Mouse (Mus musculus): ENCODE data around the gene Rpl26.

The Rpl26 gene

GRCm38 (mm10) chr11:68890625-68891024 is 10.8 kb upstream of the Rpl26 start:
- DNase-seq (ENCODE audit: low spot score) = no peak

- DNase-seq (ENCODE audit: low spot score) = no peak
Observed at GRCm38 (mm10) chr11:68891823-68892222, 9.6 kb upstream of the Rpl26 start.

- no peak for DNase-seq (ENCODE audit: low spot score)
Observed at GRCm38 (mm10) chr11:68892233-68892832, 9.1 kb upstream of the Rpl26 start.

DNA sequence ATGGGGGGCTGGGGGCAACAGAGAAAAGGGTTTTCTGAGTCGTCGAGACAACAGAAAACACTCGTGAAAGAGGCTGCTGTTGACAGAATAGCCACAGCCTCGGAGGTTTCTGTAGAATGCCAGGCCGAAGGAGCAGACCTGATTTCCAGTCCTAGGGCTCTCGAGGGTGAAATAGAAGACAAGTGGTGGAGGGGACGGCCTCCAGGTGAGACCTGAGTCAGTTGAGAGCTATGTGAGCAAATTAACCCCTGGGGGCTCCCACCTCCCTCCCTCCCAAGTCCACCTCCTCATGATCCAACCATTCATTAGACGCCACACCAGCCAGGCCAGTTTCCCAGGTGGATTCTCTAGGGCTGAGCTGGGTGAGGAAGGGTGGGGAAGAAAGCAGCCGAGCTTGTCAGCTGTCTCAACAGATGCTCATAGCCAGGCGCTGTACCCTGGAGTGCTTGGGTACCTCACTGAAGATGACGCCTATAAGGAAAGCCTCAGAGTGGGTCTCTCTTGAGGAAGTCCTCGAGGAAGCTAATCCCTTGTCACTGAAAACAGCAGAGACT is 7.4 kb upstream of the Rpl26 start:
- no peak for DNase-seq (ENCODE audit: low spot score)

DNA sequence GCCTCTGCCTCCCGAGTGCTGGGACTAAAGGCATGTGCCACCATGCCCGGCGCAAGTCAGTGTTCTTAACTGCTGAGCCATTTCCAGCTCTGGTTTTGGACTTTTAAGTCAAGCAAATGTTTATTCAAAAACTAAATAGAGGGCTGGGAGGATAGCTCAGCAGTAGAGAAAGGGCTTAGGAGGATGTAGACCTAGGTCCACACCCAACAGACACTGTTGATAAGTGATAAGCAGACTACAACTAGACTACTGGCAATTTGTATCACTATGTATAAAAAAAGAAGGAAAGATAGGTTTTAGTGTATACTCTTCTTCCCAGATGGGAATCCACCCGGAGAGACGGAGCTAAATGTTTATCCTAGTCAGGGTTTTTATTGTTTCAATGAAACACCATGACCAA is 5.1 kb upstream of the Rpl26 start:
- no peak for DNase-seq (ENCODE audit: low spot score)

GRCm38 (mm10) chr11:68897120-68897519 is 4.3 kb upstream of the Rpl26 start:
- DNase-seq (ENCODE audit: low spot score) = no peak

DNA sequence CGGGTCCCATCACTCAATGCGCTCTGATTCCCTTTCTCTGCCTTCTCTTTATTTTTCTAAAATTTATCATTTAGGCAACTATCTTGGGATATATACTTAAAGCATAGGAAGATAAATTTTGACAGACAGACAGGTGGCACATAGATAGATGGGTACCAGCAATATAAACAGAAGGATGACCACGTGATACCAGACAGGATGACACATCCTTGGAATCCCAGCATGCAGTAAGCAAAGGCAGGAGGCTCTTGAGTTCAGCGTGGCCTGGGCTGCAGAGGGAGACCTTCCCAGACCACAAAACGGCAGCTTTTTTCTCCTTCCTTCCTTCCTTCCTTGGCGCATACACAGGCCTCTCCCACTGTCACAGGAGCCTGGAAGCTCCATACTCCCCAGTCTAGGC is 3.5 kb upstream of the Rpl26 start:
- no peak for DNase-seq (ENCODE audit: low spot score)

- no peak for DNase-seq (ENCODE audit: low spot score)
Observed at GRCm38 (mm10) chr11:68898790-68899189, 2.6 kb upstream of the Rpl26 start.

GRCm38 (mm10) chr11:68899815-68900214 is 1.6 kb upstream of the Rpl26 start:
- no peak for DNase-seq (ENCODE audit: low spot score)

DNA sequence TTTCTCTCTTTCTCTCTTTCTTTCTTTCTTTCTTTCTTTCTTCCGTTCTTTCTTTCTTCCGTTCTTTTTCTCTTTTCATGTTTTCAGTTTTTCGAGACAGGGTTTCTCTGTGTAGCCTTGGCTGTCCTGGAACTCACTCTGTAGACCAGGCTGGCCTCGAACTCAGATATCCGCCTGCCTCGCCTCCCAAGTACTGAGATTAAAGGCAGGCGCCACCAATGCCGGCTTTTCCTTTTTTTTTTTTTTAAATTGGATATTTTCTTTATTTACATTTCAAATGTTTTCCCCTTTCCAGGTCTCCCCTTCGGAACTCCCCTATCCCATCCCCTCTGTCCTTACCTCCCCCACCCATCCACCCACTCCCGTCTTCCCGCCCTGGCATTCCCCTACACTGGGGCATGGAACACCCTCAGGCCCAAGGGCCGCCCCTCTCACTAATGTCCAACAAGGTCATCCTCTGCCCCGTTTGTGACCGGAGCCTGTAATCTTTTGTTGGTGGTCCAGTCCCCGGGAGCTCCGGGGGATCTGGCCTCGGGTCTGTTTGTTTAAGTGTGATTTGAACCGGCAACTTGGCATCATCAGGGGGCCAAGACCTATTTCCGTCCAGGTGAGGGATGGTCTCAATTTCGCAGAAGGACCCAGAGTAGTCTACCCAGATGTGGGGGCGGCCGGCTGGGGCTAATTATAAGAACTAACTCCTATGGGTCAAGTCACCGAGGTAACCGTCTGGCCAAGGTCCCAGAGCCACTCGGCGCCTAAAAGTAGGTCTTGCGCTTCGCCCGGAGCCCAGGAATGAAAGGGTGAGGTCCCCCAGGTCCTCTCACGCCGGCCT is 648 bp upstream of the Rpl26 start:
- no peak for DNase-seq (ENCODE audit: low spot score)

- DNase-seq (ENCODE audit: low spot score) = no peak
Observed at GRCm38 (mm10) chr11:68902047-68902364, 623 bp downstream of the Rpl26 start.

DNA sequence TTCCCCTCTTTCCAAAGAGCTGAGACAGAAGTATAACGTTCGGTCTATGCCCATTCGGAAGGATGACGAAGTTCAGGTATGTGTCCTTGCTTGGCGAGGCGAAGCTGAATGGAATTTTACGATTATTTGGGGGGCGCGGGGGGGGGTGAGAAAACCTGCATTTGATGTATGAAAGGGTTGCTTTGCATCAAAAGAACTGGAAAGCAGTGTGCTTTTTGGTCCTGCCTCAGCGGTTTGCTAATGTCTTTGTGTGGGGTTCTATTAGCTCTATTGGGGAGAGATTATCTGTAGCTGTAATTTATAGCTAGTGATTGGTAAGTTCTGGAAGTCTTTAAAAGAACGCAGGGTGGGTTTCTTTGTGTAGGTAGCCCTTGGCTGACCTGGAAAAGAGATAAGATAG is 984 bp downstream of the Rpl26 start:
- DNase-seq (ENCODE audit: low spot score) = no peak

- DNase-seq (ENCODE audit: low spot score) = no peak
Observed at GRCm38 (mm10) chr11:68902823-68903222, 1.4 kb downstream of the Rpl26 start.

DNA sequence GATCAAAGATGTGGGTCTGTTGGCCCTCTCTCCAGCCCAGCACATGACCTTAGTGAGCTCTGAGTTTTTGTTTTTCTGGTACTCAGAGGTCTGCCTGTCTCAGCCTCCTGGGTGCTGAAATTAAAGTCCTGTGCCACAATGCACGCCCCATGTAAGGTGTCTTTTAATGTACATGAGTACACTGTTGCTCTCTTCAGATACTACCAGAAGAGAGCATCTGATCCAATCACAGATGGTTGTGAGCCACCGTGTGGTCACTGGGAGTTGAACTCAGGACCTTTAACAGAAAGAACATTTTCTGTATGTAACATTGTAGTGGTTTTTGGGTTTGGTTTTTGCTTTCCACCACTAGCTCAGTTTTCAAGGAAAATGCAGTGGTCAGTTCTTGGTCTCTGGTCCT is 2.4 kb downstream of the Rpl26 start:
- no peak for DNase-seq (ENCODE audit: low spot score)

DNA sequence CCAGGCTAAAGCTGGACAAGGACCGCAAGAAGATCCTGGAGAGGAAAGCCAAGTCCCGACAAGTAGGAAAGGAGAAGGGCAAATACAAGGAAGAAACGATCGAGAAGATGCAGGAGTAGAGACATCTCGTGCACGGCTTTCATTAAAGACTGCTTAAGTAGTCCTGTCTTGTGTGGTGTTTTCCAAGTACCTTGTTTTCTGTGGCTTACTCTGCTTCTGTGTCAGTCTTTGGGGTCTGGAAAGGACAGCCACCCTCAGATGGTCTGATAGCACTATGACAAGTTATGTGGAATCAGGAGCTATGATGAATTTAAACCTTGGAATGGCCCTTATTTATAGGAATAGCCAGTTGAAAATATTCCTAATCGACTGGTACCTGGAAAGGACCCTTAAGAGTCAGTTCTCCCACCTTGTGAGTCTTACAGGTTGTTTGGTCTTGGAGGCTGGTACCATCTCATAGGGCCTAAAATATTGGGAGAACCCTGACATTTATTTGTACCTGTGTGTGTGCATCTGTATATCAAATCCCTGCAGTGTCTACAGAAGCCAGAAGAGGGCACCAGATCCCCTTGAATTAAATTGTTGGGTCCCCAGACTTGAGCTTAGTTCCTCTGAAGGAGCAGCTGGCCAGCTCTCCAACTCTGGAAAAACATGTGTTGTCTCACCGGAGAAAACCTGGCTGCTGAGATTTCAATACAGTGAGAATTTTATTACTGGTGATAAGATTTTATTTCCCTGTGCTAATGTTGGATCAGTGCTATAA is 3.2 kb downstream of the Rpl26 start:
- no peak for DNase-seq (ENCODE audit: low spot score)

DNA sequence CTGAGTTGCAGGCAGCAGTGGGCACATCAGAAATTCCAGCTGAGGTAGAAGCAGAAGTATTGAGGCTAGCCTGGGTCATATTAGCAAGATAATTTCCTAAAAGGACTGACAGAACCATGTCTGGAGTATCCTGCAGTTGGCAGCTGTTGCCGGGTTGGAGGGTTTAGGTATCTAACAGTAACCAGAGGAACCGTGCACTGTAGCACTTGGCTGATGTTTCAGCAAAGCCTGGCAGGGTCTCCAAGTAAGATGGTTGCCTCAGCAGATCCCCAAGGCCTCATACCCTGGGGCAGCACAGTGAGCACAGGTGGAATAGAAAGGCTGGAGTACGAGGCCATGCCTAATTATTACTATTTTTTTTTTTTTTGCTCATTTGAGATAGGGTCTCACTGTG is 3.8 kb downstream of the Rpl26 start:
- DNase-seq (ENCODE audit: low spot score) = no peak

DNA sequence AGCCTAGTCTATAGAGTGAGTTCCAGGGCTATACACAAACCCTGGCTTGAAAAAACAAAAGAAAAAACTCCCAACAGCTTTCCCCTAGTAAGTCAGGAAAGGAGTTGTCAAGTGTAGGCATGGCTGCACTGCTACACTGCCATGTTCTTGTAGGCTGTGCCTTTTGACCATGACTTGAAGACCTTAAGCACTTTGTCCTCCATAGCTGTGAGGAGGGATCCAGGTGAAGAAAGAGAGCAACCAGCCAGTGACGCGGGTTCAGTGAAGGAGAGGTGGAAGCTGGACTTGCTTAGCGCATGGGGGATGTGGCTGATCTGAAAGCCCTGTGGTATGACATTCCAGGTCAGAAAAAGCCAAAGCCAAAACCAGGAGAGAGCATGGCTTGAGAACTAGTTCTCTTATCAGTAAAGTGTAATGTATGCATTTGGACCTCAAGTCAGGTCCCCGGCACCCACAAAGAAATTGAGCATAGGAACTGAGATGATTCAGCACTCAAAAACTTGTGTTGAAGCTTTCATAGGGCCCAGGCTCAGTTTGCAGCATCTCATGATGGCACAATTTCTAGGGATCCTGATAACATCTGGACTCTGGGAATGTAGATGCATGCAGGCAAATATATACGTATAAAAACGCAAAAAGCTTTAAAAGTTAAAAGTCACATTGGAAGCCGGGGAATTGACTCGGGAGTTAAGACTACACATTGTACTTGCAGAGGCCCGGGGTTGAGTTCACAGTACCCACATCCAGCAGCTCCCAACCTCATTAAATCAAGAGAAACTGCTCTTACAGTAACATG is 4.5 kb downstream of the Rpl26 start:
- no peak for DNase-seq (ENCODE audit: low spot score)

- DNase-seq (ENCODE audit: low spot score) = no peak
Observed at GRCm38 (mm10) chr11:68906461-68906790, 5.0 kb downstream of the Rpl26 start.

GRCm38 (mm10) chr11:68907251-68907650 is 5.9 kb downstream of the Rpl26 start:
- no peak for DNase-seq (ENCODE audit: low spot score)

DNA sequence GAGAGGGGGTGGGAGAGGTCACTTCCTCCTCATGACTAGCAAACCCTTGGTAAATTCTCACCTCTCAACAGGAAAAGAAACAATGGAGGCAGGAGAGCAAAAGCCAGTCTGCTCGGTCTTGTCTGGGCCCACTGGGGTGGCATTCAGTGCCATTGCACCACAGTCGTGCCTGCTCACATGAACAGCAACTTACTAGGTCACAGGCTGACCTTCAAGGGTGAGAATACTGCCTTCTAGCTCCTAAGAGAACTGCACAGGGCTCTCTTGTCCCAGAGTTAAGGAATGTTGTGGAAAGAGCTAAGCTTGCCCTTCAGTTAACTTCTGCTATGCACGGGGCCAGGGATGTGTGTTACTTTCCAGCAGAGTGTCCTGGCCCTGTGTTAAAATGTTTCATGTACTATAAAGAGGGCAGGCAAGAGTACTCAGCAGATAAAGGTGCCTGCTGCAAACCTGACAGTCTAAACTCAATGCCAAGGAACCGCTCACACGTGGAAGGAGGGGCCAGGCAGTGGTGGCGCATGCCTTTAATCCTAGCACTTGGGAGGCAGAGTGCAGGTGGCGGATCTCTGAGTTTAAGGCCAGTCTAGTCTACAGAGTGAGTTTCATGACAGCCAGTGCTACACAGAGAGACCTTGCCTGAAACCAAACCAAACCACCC is 7.6 kb downstream of the Rpl26 start:
- DNase-seq (ENCODE audit: low spot score) = no peak

DNA sequence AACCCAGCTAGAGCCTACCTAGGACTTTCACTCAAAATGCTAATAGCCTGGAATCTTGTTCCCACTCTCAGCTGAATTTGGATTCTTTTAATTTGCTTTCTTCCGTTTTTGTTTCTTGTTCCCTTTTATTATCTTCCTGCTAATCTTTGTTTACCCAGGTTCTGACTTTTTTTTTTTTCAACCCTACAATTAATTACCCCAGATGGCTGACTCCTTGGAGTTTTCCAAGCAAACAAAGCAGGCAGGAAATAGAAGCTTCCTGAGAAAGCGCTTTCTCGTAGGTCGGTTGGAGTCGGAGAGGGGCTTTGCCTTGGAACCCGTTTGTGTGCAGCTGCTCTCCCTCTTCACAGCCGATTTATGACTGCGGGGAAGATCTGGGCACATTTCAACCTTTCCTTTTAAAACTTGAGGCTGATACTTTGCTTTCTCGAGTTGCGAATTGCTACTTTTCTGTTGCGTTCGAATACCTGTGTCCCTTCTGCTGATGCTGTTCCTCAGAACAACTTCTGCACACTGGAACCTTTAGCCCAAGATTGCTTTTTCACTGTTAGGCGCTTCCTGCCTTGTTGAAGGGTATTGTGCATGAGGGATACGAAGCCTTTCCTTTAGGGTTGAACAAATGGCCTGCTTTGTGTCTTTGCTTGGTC is 10.3 kb downstream of the Rpl26 start:
- DNase-seq (ENCODE audit: low spot score) = no peak

Measured in urinary bladder, postnatal 10 days (tissue).